Mouse (Mus musculus) myocyte (in vitro differentiated cells): ENCODE data around the gene Glrx5. TPM values are rescaled to one million over a fixed set of nuclear protein-coding genes. Genes with fewer than 3 reads are reported as not detected.
A peak's percentile ranks its signal among the peaks of the same experiment; 100 is the strongest.

Experiments used
- H3K27me3 ChIP-seq: one replicate; pipeline ENCODE4 v1.6.1; 2011; ENCODE audit not compliant: control insufficient read depth, insufficient read depth, insufficient read length
- H3K36me3 ChIP-seq: one replicate; pipeline ENCODE4 v1.6.1; 2011; ENCODE audit not compliant: control insufficient read depth, insufficient read depth
- H3K4me2 ChIP-seq: one replicate; pipeline ENCODE4 v1.6.1; 2011; ENCODE audit warnings: low read depth, control low read depth
- H3K4me3 ChIP-seq: one replicate; pipeline ENCODE4 v1.5.1; 2011; ENCODE audit warnings: mild to moderate bottlenecking, control low read depth, moderate library complexity
- H3K79me2 ChIP-seq: one replicate; pipeline ENCODE4 v1.6.1; 2011; ENCODE audit not compliant: control insufficient read depth, insufficient read depth
- H3ac ChIP-seq: one replicate; pipeline ENCODE4 v1.6.1; 2011; ENCODE audit not compliant: control insufficient read depth, insufficient read length
- CEBPB ChIP-seq: IDR thresholded peaks from 2 replicates; pipeline ENCODE4 v1.6.1; 2011; ENCODE audit warnings: mild to moderate bottlenecking, moderate library complexity; ENCODE audit not compliant: poor library complexity, insufficient read depth, severe bottlenecking
- E2F4 ChIP-seq: IDR thresholded peaks from one replicate; pipeline ENCODE4 v1.6.1; 2011; ENCODE audit warnings: mild to moderate bottlenecking, control low read depth, moderate library complexity; ENCODE audit not compliant: insufficient read depth
- MAX ChIP-seq: IDR thresholded peaks from one replicate; pipeline ENCODE4 v1.6.1; 2011; ENCODE audit warnings: low read depth, mild to moderate bottlenecking, control low read depth
- MYOD1 ChIP-seq, 3 experiments: IDR thresholded peaks; one replicate each; pipeline ENCODE4 v1.6.1; 2011; ENCODE audit warnings: control low read depth in 2 of 3, low read depth in 2 of 3, mild to moderate bottlenecking in 2 of 3, moderate library complexity in 1 of 3; ENCODE audit not compliant: insufficient read length in 2 of 3, control insufficient read depth in 1 of 3
- MYOG ChIP-seq, 3 experiments: IDR thresholded peaks; one replicate each; pipeline ENCODE4 v1.6.1; 2011; ENCODE audit warnings: control low read depth in 2 of 3, low read depth in 2 of 3, mild to moderate bottlenecking in 2 of 3; ENCODE audit not compliant: insufficient read length in 2 of 3, control insufficient read depth in 1 of 3, insufficient read depth in 1 of 3
- POLR2A ChIP-seq: IDR thresholded peaks from one replicate; pipeline ENCODE4 v1.6.1; 2011; ENCODE audit warnings: low read depth, mild to moderate bottlenecking, control low read depth, moderate library complexity; ENCODE audit not compliant: insufficient read length
- POLR2AphosphoS2 ChIP-seq: IDR thresholded peaks from one replicate; pipeline ENCODE4 v1.6.1; 2011; ENCODE audit warnings: low read depth, control low read depth; ENCODE audit not compliant: insufficient read length
- REST ChIP-seq: IDR thresholded peaks from one replicate; pipeline ENCODE4 v1.6.1; 2011; ENCODE audit warnings: mild to moderate bottlenecking, control low read depth, moderate library complexity; ENCODE audit not compliant: insufficient read depth, insufficient read length
- SRF ChIP-seq: IDR thresholded peaks from one replicate; pipeline ENCODE4 v1.6.1; 2011; ENCODE audit warnings: low read depth; ENCODE audit not compliant: control insufficient read depth, insufficient read length
- TCF12 ChIP-seq: IDR thresholded peaks from one replicate; pipeline ENCODE4 v1.6.1; 2011; ENCODE audit warnings: mild to moderate bottlenecking, control low read depth; ENCODE audit not compliant: poor library complexity, insufficient read depth, severe bottlenecking
- TCF3 ChIP-seq: IDR thresholded peaks from one replicate; pipeline ENCODE4 v1.6.1; 2011; ENCODE audit warnings: low read depth, control low read depth; ENCODE audit not compliant: insufficient read length
- USF1 ChIP-seq: IDR thresholded peaks from one replicate; pipeline ENCODE4 v1.6.1; 2011; ENCODE audit warnings: low read depth, mild to moderate bottlenecking, control low read depth, moderate library complexity
- polyA plus RNA-seq: library from polyadenylated mRNA; unstranded; fragments of >200 nt; fragmentation: generic; extraction: Trizol; gene quantifications from one replicate; pipeline ENCODE4 v1.2.1, GENCODE M21; 2012; ENCODE audit warnings: missing spikeins

Glrx5 gene
- polyA plus RNA-seq, 1 experiment, result 52.4 TPM

GRCm38 (mm10) chr12:105003715-105004114, 28.8 kb upstream of the Glrx5 start:
- TF ChIP-seq TCF12, result no peak
- no peak for TF ChIP-seq CEBPB
- H3K79me2 ChIP-seq, result peaks cover 76% of the 10 kb centered on the region
- peak overlapping the region; percentile 0 for H3K4me3 ChIP-seq
- no peaks in the 10 kb centered on the region for H3K27me3 ChIP-seq
- no peak overlapping the region for H3ac ChIP-seq
- peak overlapping the region; percentile 87 for H3K4me2 ChIP-seq
- H3K36me3 ChIP-seq, result no peaks in the 10 kb centered on the region

- Histone ChIP-seq H3K27me3 (no peaks in the 10 kb centered on the region), H3K36me3 (no peaks in the 10 kb centered on the region), H3K79me2 (peaks cover 68% of the 10 kb centered on the region), H3ac (no peak overlapping the region), H3K4me3 (no peak overlapping the region), H3K4me2 (peak overlapping the region; percentile 87)
- peak in 2 of 3 experiments; percentile 89 to 97 for TF ChIP-seq MYOD1 (IDR thresholded peaks at IDR 0.05; ENCODE audit: control insufficient read depth in 1 of 3, insufficient read length in 2 of 3, low read depth in 2 of 3)
- TF ChIP-seq CEBPB, result no peak
- TF ChIP-seq POLR2AphosphoS2, result no peak
- TF ChIP-seq MAX, result no peak
- TF ChIP-seq POLR2A, result peak; percentile 33
- peak; percentile 47 to 98 (median 91) for TF ChIP-seq MYOG (IDR thresholded peaks at IDR 0.05; ENCODE audit: control insufficient read depth in 1 of 3, insufficient read depth in 1 of 3, insufficient read length in 2 of 3, low read depth in 2 of 3)
- no peak for TF ChIP-seq E2F4
- peak; percentile 7 for TF ChIP-seq TCF12
- peak; percentile 60 for TF ChIP-seq TCF3
- TF ChIP-seq SRF, result no peak
- TF ChIP-seq USF1, result no peak
- no peak for TF ChIP-seq REST
Observed at GRCm38 (mm10) chr12:105004956-105005714, 27.4 kb upstream of the Glrx5 start.

- peaks cover 63% of the 10 kb centered on the region for H3K79me2 ChIP-seq
- no peaks in the 10 kb centered on the region for H3K36me3 ChIP-seq
- no peaks in the 10 kb centered on the region for H3K27me3 ChIP-seq
- no peak overlapping the region for H3ac ChIP-seq
- TF ChIP-seq E2F4, result no peak
- no peak for TF ChIP-seq MYOG (IDR thresholded peaks at IDR 0.05; ENCODE audit: control insufficient read depth in 1 of 3, insufficient read depth in 1 of 3, insufficient read length in 2 of 3, low read depth in 2 of 3)
- TF ChIP-seq USF1, result no peak
- no peak for TF ChIP-seq POLR2AphosphoS2
- no peak for TF ChIP-seq TCF12
- no peak for TF ChIP-seq SRF
- TF ChIP-seq POLR2A, result no peak
- TF ChIP-seq MAX, result no peak
- no peak for TF ChIP-seq REST
- no peak for TF ChIP-seq MYOD1 (IDR thresholded peaks at IDR 0.05; ENCODE audit: control insufficient read depth in 1 of 3, insufficient read length in 2 of 3, low read depth in 2 of 3)
- TF ChIP-seq CEBPB, result no peak
- peak overlapping the region; percentile 87 for H3K4me2 ChIP-seq
- no peak overlapping the region for H3K4me3 ChIP-seq
Observed at GRCm38 (mm10) chr12:105005715-105005972, 26.8 kb upstream of the Glrx5 start.

- H3K4me2 ChIP-seq, result peak overlapping the region; percentile 97
- H3K4me3 ChIP-seq, result peak overlapping the region; percentile 67
- H3K27me3 ChIP-seq, result no peaks in the 10 kb centered on the region
- TF ChIP-seq MYOG (IDR thresholded peaks at IDR 0.05; ENCODE audit: control insufficient read depth in 1 of 3, insufficient read depth in 1 of 3, insufficient read length in 2 of 3, low read depth in 2 of 3), result no peak
- TF ChIP-seq CEBPB, result no peak
- TF ChIP-seq TCF3, result no peak
- TF ChIP-seq SRF, result no peak
- H3K79me2 ChIP-seq, result peaks cover 52% of the 10 kb centered on the region
- H3ac ChIP-seq, result peak overlapping the region; percentile 71
- H3K36me3 ChIP-seq, result no peaks in the 10 kb centered on the region
Observed at GRCm38 (mm10) chr12:105008150-105008549, 24.3 kb upstream of the Glrx5 start.

GRCm38 (mm10) chr12:105008752-105009178, 23.7 kb upstream of the Glrx5 start:
- TF ChIP-seq USF1 (no peak), MYOD1 (IDR thresholded peaks at IDR 0.05; ENCODE audit: control insufficient read depth in 1 of 3, insufficient read length in 2 of 3, low read depth in 2 of 3) (peak in 1 of 3 experiments; percentile 27), MYOG (IDR thresholded peaks at IDR 0.05; ENCODE audit: control insufficient read depth in 1 of 3, insufficient read depth in 1 of 3, insufficient read length in 2 of 3, low read depth in 2 of 3) (peak in 1 of 3 experiments; percentile 60)
- no peaks in the 10 kb centered on the region for H3K27me3 ChIP-seq
- peak overlapping the region; percentile 97 for H3K4me2 ChIP-seq
- H3K4me3 ChIP-seq, result peak overlapping the region; percentile 67
- no peaks in the 10 kb centered on the region for H3K36me3 ChIP-seq
- peak overlapping the region; percentile 71 for H3ac ChIP-seq
- peaks cover 52% of the 10 kb centered on the region for H3K79me2 ChIP-seq
